Mouse (Mus musculus) layer of hippocampus, postnatal 14 days (tissue): Measurements from ENCODE around the gene Daw1. TPM values are rescaled to one million over a fixed set of nuclear protein-coding genes. Genes with fewer than 3 reads are reported as not detected.

Experiments used
- DNase-seq, 2 experiments: peaks; one replicate each; pipeline ENCODE4 v3.0.0; 2021 to 2022; ENCODE audit warnings: low spot score in 2 of 2, mixed read lengths in 1 of 2
- total RNA-seq, 2 experiments: library from RNA; stranded (reverse); gene quantifications; 2 replicates each; pipeline ENCODE4 v1.2.3; 2021

The Daw1 gene
- total RNA-seq, 2 experiments from 2014 or later, result 0.62 to 1.8 TPM

DNA sequence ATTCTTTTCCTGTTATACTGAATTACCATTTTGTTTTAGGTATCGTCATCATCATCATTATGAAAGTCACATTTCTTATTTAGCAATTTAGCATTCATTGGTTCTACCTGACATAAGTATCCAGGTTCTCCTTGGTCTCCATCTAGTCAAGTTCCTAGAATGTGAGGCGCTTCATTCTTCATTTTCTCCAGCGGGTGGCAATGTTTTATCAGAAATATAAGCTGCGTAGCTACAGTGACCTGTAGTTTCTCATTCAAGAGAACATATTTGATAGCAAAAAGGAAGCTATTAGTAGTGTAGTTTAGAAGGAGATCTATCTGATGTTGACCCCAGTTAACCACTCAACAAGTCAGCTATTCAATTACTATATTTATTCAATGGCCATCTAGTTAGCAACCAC lies 21.9 kb downstream of the Daw1 start:
- peak in 1 of 2 experiments; percentile 45 for DNase-seq

DNA sequence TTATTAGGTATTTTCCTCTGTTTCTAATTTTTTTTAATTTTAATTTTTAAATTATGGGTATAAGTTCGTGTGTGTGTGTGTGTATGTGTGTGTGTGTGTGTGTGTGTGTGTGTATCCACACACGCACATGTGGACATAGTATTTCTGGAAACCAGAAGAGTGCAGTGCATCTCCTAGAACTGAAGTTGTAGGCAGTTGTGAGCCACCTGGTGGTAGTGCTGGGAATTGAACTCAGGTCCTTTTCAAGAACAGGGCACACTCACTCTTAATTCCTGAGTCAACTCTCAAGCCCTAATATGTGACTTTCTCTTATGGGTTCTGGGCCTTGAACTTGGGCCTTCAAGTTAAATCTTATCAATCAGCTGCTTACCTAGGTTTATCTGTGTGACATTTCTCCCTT lies 27.6 kb downstream of the Daw1 start:
- peak in 1 of 2 experiments; percentile 34 for DNase-seq

DNA sequence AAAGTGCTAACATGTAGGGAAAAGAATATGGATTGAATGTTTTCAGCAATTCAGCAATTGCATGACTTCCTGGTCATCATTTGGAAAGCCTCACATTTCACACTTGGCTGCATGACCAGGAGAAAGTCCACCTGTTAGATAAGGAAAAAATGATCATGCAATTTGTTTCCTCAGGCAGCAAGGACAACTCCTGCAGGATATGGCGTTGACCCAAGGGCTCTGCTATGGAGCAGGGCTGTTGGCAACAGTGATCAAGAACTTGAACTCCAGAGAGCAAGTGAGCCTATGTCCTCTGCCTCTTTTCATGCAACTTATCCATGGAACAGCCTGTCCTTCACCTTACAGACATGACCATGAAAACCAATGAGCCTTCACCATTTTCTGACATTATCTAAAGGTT lies 50.4 kb downstream of the Daw1 start:
- no peak for DNase-seq

DNA sequence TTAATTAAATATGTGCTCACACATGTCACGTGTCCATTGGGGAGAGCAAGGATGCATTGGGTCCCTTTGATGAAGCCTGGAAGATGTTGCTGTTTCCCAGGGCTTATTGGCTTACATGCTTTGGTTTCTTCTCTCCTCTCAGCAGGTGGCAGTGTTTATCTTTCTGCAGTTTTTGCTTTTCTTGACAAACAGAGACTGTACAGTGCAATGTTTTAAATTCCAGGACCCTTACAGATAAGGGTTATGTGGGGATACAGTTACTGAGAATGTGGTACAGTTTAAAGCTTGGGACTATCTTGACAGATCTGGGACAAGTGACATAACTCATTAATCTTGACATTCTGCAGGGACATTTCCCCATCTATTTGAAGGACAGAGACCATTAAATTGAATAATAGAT lies 58.7 kb downstream of the Daw1 start:
- DNase-seq, result peak in 1 of 2 experiments; percentile 47

DNA sequence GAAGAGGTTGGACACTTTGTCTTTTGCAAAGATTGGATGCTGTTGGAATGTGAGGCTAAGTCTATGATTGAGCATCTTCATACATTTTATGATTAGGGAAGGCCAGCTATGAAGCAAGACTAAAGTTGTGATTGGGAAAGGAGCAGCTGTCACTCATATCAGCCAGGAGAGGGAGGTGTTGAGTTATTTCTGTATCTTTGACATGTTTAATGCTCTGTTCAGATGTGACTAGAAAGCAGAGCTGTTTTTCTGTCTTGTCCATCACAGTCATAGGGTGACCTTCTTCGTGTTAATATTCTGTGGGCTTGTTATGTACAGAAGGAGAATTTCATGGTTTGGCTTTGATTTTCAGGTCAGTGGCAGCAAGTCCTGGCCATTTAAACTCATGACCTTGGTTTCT lies 63.5 kb downstream of the Daw1 start:
- DNase-seq, result peak in 1 of 2 experiments; percentile 27

DNA sequence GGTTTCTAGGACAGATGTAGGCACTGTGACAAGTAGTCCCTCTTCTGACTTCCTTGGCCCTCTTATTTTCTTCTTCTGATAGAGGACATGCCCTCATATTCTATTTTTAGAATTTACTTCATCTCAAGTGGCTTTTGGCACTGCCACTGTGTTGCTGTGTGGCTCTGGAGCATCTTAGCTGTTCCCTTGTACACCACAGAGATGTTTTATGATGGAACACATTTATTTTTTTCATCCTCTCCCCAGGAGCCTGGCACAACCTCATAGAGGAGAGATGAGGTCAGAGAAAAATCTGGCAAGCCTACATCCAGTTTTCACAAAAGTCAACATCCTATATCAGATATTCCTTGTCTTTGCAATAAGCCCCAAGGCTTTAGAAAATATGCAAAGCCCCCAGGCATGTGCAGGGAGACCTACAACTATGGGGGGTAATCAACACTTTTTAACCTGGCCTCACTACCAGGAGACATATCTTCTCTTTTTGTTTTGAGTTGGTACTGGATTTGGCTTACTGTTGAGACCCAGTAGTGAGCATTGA lies 64.9 kb downstream of the Daw1 start:
- no peak for DNase-seq

DNA sequence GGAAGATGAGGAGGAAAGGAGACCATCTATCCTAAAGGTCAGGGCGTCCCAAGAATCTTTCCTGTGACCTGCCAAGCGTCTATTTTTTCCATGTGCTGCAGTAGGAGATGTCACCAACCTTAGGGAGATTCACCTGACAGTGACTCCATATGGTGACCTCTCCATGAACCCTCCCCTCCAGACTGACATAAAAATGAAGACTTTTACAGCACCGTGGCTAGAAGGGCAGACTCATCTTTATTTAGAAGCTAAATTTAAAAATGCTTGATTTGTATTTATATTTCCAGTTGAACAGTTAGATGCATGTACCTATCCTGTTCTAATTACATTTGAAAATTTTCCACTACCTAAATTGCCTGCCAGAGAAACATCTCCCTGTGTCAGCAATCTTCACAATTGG lies 68.4 kb downstream of the Daw1 start:
- DNase-seq, result no peak

DNA sequence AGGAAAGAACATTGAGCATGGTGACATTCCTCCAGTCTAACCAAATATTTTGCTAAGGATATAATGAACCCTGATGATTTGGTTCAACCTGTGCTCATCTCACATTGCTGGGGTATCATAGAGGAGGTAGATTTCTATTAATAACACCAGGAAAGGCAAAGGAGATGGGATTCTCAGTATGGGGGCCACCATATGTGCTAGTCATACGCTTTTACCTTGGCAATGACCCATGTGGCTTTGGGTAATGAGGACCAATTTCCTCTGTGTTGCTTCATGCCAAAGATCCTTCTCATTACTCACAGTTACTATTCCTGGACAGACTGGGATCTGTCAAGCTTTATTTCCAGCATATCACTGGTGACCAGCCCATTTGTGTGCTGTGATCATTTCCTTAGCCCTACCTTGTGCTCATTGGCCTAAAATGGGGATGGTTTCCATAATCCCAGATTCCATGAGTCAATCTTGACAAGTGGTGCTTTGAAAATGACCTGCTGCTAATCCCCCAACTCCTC lies 88.7 kb downstream of the Daw1 start:
- DNase-seq, result no peak

DNA sequence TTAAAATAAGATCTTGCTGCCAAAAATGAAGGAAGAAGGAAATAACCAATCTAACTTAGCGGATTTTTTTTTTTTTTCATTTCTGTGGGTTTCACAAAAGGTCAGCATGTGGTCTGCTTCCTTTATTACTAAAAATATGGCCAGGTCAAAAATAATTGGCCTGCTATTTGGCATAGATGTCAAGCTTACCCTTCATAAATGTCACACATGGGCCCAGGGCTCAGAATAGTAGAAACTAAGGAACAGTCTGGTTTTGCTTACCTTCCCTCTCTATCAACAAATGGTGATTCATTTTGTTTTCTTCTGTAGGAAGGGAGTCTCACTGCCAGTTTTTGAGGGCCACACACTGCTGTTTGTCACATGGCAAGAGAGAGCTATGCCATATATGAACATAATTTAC lies 92.2 kb downstream of the Daw1 start:
- no peak for DNase-seq

Other genes with a start within 250 kb of the Daw1 start
- gene A030005L19Rik, start 246.4 kb upstream of the Daw1 start, total RNA-seq, result under 1 TPM in 1 of 2 experiments, not detected in 1; 0.83 TPM
- gene A030014E15Rik, start 234.8 kb upstream of the Daw1 start, total RNA-seq, result not detected
- not detected for gene Gm6217, start 228.4 kb upstream of the Daw1 start, total RNA-seq
- gene A030003K21Rik, start 216.4 kb upstream of the Daw1 start, total RNA-seq, result not detected
- gene Gm7544, start 203.7 kb upstream of the Daw1 start, total RNA-seq, result not detected
- gene Gm47955, start 199.5 kb upstream of the Daw1 start, total RNA-seq, result not detected
- not detected for gene Gm47959, start 159.2 kb upstream of the Daw1 start, total RNA-seq
- gene Slc19a3, start 121.3 kb upstream of the Daw1 start, total RNA-seq, result 1 to 10 TPM; 2.4 to 3.7 TPM
- gene Krtap28-10, start 117.3 kb upstream of the Daw1 start, total RNA-seq, result not detected
- not detected for gene Gm47969, start 114.8 kb upstream of the Daw1 start, total RNA-seq
- not detected for gene A030005K14Rik, start 100.4 kb upstream of the Daw1 start, total RNA-seq
- gene Krtap28-13, start 98.8 kb upstream of the Daw1 start, total RNA-seq, result not detected
- gene Ccl20, start 43.0 kb upstream of the Daw1 start, total RNA-seq, result not detected
- 100 to 1,000 TPM; 183 to 190 TPM for gene Sphkap, start 248.4 kb downstream of the Daw1 start, total RNA-seq